Mouse (Mus musculus) C2C12 (cell line): Measurements from ENCODE around the gene Rnasek.

Experiments used
- CEBPB ChIP-seq: IDR thresholded peaks from one replicate; pipeline ENCODE4 v1.6.1; 2011; ENCODE audit warnings: low read depth, mild to moderate bottlenecking, control low read depth, moderate library complexity
- CTCF ChIP-seq: IDR thresholded peaks from one replicate; pipeline ENCODE4 v1.5.1; 2011; ENCODE audit not compliant: control insufficient read depth, insufficient read depth, insufficient read length
- USF1 ChIP-seq: IDR thresholded peaks from one replicate; pipeline ENCODE4 v1.6.1; 2011; ENCODE audit warnings: low read depth, mild to moderate bottlenecking, control low read depth, moderate library complexity

DNA sequence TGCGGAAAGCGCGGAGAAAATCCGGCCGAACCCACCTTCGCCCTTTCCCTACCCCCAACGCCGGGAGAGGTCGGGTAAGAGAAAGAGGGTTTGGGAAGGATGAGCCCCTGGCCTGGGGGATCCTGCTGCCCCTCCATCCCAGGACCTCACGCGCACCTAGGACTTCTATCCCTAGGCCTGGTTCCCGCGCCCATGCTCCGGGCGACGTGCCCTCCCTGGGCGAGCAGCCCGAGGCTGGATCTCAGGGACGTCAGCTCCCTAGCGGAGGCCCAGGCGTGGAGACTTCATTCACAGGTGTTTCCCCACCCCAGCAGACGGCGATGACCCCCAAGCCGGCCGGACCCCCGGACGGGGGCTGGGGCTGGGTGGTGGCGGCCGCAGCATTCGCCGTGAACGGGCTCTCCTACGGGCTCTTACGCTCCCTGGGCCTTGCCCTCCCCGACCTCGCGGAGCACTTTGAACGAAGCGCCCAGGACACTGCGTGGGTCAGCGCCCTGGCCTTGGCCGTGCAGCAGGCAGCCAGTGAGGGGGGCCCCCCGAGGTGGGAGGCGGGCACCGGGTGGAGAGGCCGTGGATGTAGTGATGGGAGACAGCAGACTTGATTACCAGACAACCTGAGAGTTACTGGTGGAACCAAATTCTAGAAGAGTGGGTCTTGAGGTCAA lies 25.3 kb downstream of the Rnasek start:
- no peak for TF ChIP-seq CTCF
- no peak for TF ChIP-seq CEBPB
- no peak for TF ChIP-seq USF1
